Mouse (Mus musculus): ENCODE results near the gene Kcnn1.
"Not testable (repeated sequence)": the region's sequence is repeated elsewhere in the genome, so short reads cannot be mapped to it uniquely, and the experiment has no call there.

Gene Kcnn1

GRCm38 (mm10) chr8:70843214-70843773 lies 19.8 kb downstream of the Kcnn1 start:
- peak; percentile 73 to 80 for DNase-seq (ENCODE audit: low spot score in 2 of 2)

GRCm38 (mm10) chr8:70842484-70842883 lies 20.6 kb downstream of the Kcnn1 start:
- DNase-seq (ENCODE audit: low spot score in 2 of 2), result peak in 1 of 2 experiments; percentile 72

GRCm38 (mm10) chr8:70841147-70842072 lies 21.6 kb downstream of the Kcnn1 start:
- DNase-seq (ENCODE audit: low spot score in 2 of 2), result peak; percentile 95 to 99

GRCm38 (mm10) chr8:70840590-70840989 lies 22.5 kb downstream of the Kcnn1 start:
- peak in 1 of 2 experiments; percentile 73 for DNase-seq (ENCODE audit: low spot score in 2 of 2)

- peak; percentile 98 to 100 for DNase-seq (ENCODE audit: low spot score in 2 of 2)
These were observed 23.4 kb downstream of the Kcnn1 start, which contains the start of gene Arrdc2 for GRCm38 (mm10) chr8:70839408-70840351. TSS of gene Arrdc2 (minus strand) at chr8:70839720.

- peak in 1 of 2 experiments; percentile 50 for DNase-seq (ENCODE audit: low spot score in 2 of 2)
These were observed 24.2 kb downstream of the Kcnn1 start for GRCm38 (mm10) chr8:70838654-70839407.

- no peak for DNase-seq (ENCODE audit: low spot score in 2 of 2)
These were observed 26.4 kb downstream of the Kcnn1 start for GRCm38 (mm10) chr8:70836666-70837065.

GRCm38 (mm10) chr8:70834071-70834470 lies 29.0 kb downstream of the Kcnn1 start:
- no peak for DNase-seq (ENCODE audit: low spot score in 2 of 2)

GRCm38 (mm10) chr8:70833520-70833919 lies 29.5 kb downstream of the Kcnn1 start:
- no peak for DNase-seq (ENCODE audit: low spot score in 2 of 2)

- no peak for DNase-seq (ENCODE audit: low spot score in 2 of 2)
These were observed 30.0 kb downstream of the Kcnn1 start for GRCm38 (mm10) chr8:70833018-70833482.

- DNase-seq (ENCODE audit: low spot score in 2 of 2), result no peak
These were observed 30.7 kb downstream of the Kcnn1 start for GRCm38 (mm10) chr8:70832371-70832770.

- no peak for DNase-seq (ENCODE audit: low spot score in 2 of 2)
These were observed 31.5 kb downstream of the Kcnn1 start for GRCm38 (mm10) chr8:70831517-70831916.

GRCm38 (mm10) chr8:70827796-70828195 lies 35.3 kb downstream of the Kcnn1 start:
- DNase-seq (ENCODE audit: low spot score in 2 of 2), result no peak

- DNase-seq (ENCODE audit: low spot score in 2 of 2), result no peak
These were observed 36.0 kb downstream of the Kcnn1 start for GRCm38 (mm10) chr8:70827010-70827409.

GRCm38 (mm10) chr8:70825816-70826215 lies 37.2 kb downstream of the Kcnn1 start:
- DNase-seq (ENCODE audit: low spot score in 2 of 2), result no peak

- DNase-seq (ENCODE audit: low spot score in 2 of 2), result no peak
These were observed 39.3 kb downstream of the Kcnn1 start for GRCm38 (mm10) chr8:70823802-70824201.

- DNase-seq (ENCODE audit: low spot score in 2 of 2), result not testable (repeated sequence)
These were observed 40.5 kb downstream of the Kcnn1 start for GRCm38 (mm10) chr8:70822594-70822993.

- DNase-seq (ENCODE audit: low spot score in 2 of 2), result no peak
These were observed 41.1 kb downstream of the Kcnn1 start for GRCm38 (mm10) chr8:70821992-70822391.

GRCm38 (mm10) chr8:70821399-70821962 lies 41.6 kb downstream of the Kcnn1 start:
- DNase-seq (ENCODE audit: low spot score in 2 of 2), result peak; percentile 72 to 91

GRCm38 (mm10) chr8:70820101-70820935 lies 42.7 kb downstream of the Kcnn1 start:
- DNase-seq (ENCODE audit: low spot score in 2 of 2), result no peak

All from spleen, postnatal 4 days (tissue).